Comparison of ENCODE assay signal across 18 mouse cellular contexts in genomic region chr9:56024772-56025171, GRCm38 (mm10). TPM values are rescaled to one million over a fixed set of nuclear protein-coding genes. Genes with fewer than 3 reads are reported as not detected.
A peak's percentile ranks its signal among the peaks of the same experiment; 100 is the strongest.
DNase-seq lines count a peak whose midpoint lies in the region; ATAC-seq and TF ChIP-seq lines count a peak whose summit lies in the region.
"Had no signal": no experiment of that assay in that cellular context is flagged by ENCODE, and none has a peak within 500 bp of the region (broad histone marks: within the 10 kb centered on the region; RNA-seq: fewer than 3 reads in every experiment).

No protein-coding gene starts in this region.

- CTCF ChIA-PET in Patski (lab: Charles Lee), result interaction anchor here (1.8 kb wide), 1 partner anchor 96 kb away, joined by 6 read pairs; no protein-coding TSS in a partner anchor

- H3K9me3 ChIP-seq in kidney, embryonic 15.5 days (replicated peaks), result no peaks in the 10 kb centered on the region
- H3K9me3 ChIP-seq: megakaryocyte, embryonic 14.5 days had no signal

- no peak overlapping the region for H3K4me2 ChIP-seq in kidney, embryonic 15.5 days
- H3K4me2 ChIP-seq: liver, embryonic 11.5 days had no signal

- ATAC-seq in CD4-positive, CD25-positive, alpha-beta regulatory T cell, adult 4 months, result no peak
- no peak for ATAC-seq in kidney, embryonic 15.5 days (replicated peaks; ENCODE audit: low FRiP score)
- no peak for ATAC-seq in Patski
- ATAC-seq: activated CD4-positive, CD25-positive, alpha-beta regulatory T cell, adult 4 months had no signal

- H3K9ac ChIP-seq in kidney, embryonic 15.5 days, result no peak overlapping the region

- no peak overlapping the region for H3K4me3 ChIP-seq in kidney, embryonic 15.5 days (replicated peaks)
- H3K4me3 ChIP-seq: erythroblast, embryonic 14.5 days; megakaryocyte, embryonic 14.5 days had no signal

- TF ChIP-seq CTCF in Patski (IDR thresholded peaks at IDR 0.05), result peak; percentile 31

- no peaks in the 10 kb centered on the region for H3K4me1 ChIP-seq in kidney, embryonic 15.5 days
- H3K4me1 ChIP-seq: megakaryocyte, embryonic 14.5 days had no signal

- 49% methylated on average over 2 of the region's 2 CpGs for WGBS in kidney, embryonic 15.5 days

- in situ Hi-C loops in Patski (cut with MboI; ENCODE audit: low pct_unique_long_range_greater_than_20kb), result loop anchor here (5.0 kb wide), 1 partner anchor 77 kb away; no protein-coding TSS in a partner anchor

- H3K36me3 ChIP-seq in kidney, embryonic 15.5 days, result no peaks in the 10 kb centered on the region

- DNase-seq in CD4-positive, CD25-positive, alpha-beta regulatory T cell, adult 2 months (ENCODE audit: low read depth, low spot score), result peak; percentile 27
- DNase-seq in kidney, postnatal 36 days, result peak; percentile 4 to 6
- DNase-seq in 3T3-L1 (ENCODE audit: low read depth, low spot score), result peak; percentile 66
- no peak for DNase-seq in Patski (ENCODE audit: low read depth, low spot score)
- no peak for DNase-seq in urinary bladder, adult 2 months (ENCODE audit: low spot score)
- no peak for DNase-seq in adrenal gland, adult 2 months

- POLR2A ChIA-PET in Patski (lab: Charles Lee), result no interaction called here

- no peak overlapping the region for H3K27ac ChIP-seq in kidney, embryonic 15.5 days

- H3K27me3 ChIP-seq in kidney, embryonic 15.5 days, result no peaks in the 10 kb centered on the region
- peaks cover 3% of the 10 kb centered on the region for H3K27me3 ChIP-seq in Patski
- H3K27me3 ChIP-seq: megakaryocyte, embryonic 14.5 days had no signal

RNA-seq across cellular contexts. Expression of gene 4930563M21Rik, which starts 14.4 kb away (rescaled TPM):
- polyA plus RNA-seq in CD4-positive, CD25-positive, alpha-beta regulatory T cell, adult 4 months (2017; shearing (Covaris generic)), result not detected
- polyA plus RNA-seq in kidney, embryonic 15.5 days (2015; fragmentation: Nextera tagmentation; extraction: Ambion mirVana), result not detected in 2 replicates
- polyA plus RNA-seq in Patski (2021), result not detected
- not detected in 2 replicates for polyA plus RNA-seq in urinary bladder, adult 2 months (2012; rRNA removed)
- not detected for total RNA-seq in adrenal gland, adult 2 months (2021)
- not detected in 2 replicates for polyA plus RNA-seq in adrenal gland, adult 2 months (2012; rRNA removed)
- total RNA-seq: common myeloid progenitor, adult 5-6 weeks; heart, adult 8-10 months; left cerebral cortex, postnatal 10 days had no signal
- polyA plus RNA-seq: activated CD4-positive, CD25-positive, alpha-beta regulatory T cell, adult 4 months; erythroblast, embryonic 14.5 days; hindbrain, embryonic 11.5 days; kidney, embryonic 16.5 days; liver, embryonic 11.5 days; small intestine, adult 2 months had no signal

RNA-seq across cellular contexts. Expression of gene Rcn2, which starts 16.9 kb away (rescaled TPM):
- 10 to 100 TPM; 10.9 to 16.8 TPM for polyA plus RNA-seq in CD4-positive, CD25-positive, alpha-beta regulatory T cell, adult 4 months (2017; shearing (Covaris generic))
- 246 and 252 TPM in 2 replicates for polyA plus RNA-seq in kidney, embryonic 15.5 days (2015; fragmentation: Nextera tagmentation; extraction: Ambion mirVana)
- 192 TPM for polyA plus RNA-seq in Patski (2021)
- 109 and 111 TPM in 2 replicates for polyA plus RNA-seq in urinary bladder, adult 2 months (2012; rRNA removed)
- 10 to 100 TPM; 26.0 to 47.8 TPM for total RNA-seq in adrenal gland, adult 2 months (2021)
- polyA plus RNA-seq in adrenal gland, adult 2 months (2012; rRNA removed), result 129 and 145 TPM in 2 replicates

Comparison
In these comparisons a context has a peak if more than half of its experiments do, and no peak if none do; other contexts are left out.
1. DNase-seq: peak in CD4-positive, CD25-positive, alpha-beta regulatory T cell, adult 2 months (single experiment), kidney, postnatal 36 days (2 of 2) and 3T3-L1 (single experiment); none in Patski (single experiment), urinary bladder, adult 2 months (single experiment) and adrenal gland, adult 2 months (single experiment).